Mouse (Mus musculus) intestine, embryonic 14.5 days (tissue): ENCODE measurements at regions not wholly inside any gene's neighbourhood (a gene's known extent, or its start where the extent isn't known, plus 50 kb on each side); places are given as distances from the start of the nearest gene placed in this dataset.
A peak's percentile ranks its signal among the peaks of the same experiment; 100 is the strongest.

Source experiments
- ATAC-seq: fragments of 200-750 bp; cut with Nextera tagmentation; replicated peaks from 2 replicates; pipeline ENCODE4 v1.8.0; 2017; ENCODE audit warnings: low read depth, moderate number of reproducible peaks, moderate TSS enrichment, moderate library complexity; ENCODE audit not compliant: low FRiP score, low TSS enrichment
- DNase-seq: peaks from one replicate; pipeline ENCODE4 v3.0.0-alpha.2; 2018; ENCODE audit warnings: low spot score
- H3K27ac ChIP-seq: fragments of 300-500 bp; sonication (generic); 2 replicates; pipeline ENCODE4 v1.5.1; 2014; ENCODE audit warnings: low read depth, mild to moderate bottlenecking, control low read depth
- H3K27me3 ChIP-seq: fragments of 300-500 bp; sonication (generic); replicated peaks from 2 replicates; pipeline ENCODE4 v1.6.1; 2014; ENCODE audit warnings: low read length, control low read depth; ENCODE audit not compliant: control insufficient read depth, insufficient read depth
- H3K36me3 ChIP-seq: fragments of 300-500 bp; sonication (generic); 2 replicates; pipeline ENCODE4 v1.6.1; 2014; ENCODE audit warnings: low read length, control low read depth; ENCODE audit not compliant: control insufficient read depth, insufficient read depth
- H3K4me1 ChIP-seq: fragments of 300-500 bp; sonication (generic); replicated peaks from 2 replicates; pipeline ENCODE4 v1.6.1; 2014; ENCODE audit warnings: low read length, control low read depth, mixed read lengths; ENCODE audit not compliant: control insufficient read depth, insufficient read depth
- H3K4me2 ChIP-seq: fragments of 300-500 bp; sonication (generic); 2 replicates; pipeline ENCODE4 v1.6.1; 2014; ENCODE audit warnings: low read length
- H3K4me3 ChIP-seq: fragments of 300-500 bp; sonication (generic); 2 replicates; pipeline ENCODE4 v1.5.1; 2014; ENCODE audit warnings: low read depth, low read length, control low read depth, mixed read lengths
- H3K9ac ChIP-seq: fragments of 300-500 bp; sonication (generic); 2 replicates; pipeline ENCODE4 v1.6.1; 2014; ENCODE audit warnings: mild to moderate bottlenecking, low read length
- H3K9me3 ChIP-seq: fragments of 300-500 bp; sonication (generic); 2 replicates; pipeline ENCODE4 v1.6.1; 2016; ENCODE audit warnings: low read length, control low read depth; ENCODE audit not compliant: control insufficient read depth
- WGBS: fragments of 180-500 bp; shearing (Covaris S2); extraction: QIAGEN DNeasy Blood & Tissue Kit; methylation state at CpG from one replicate; pipeline ENCODE4 v1.1.7; 2014; 5-methylcytosine and 5-hydroxymethylcytosine counted together

GRCm38 (mm10) chr3:149581141-149581540, 590.8 kb upstream of the Adgrl2 start:
- Histone ChIP-seq H3K4me3 (no peak overlapping the region), H3K36me3 (no peaks in the 10 kb centered on the region), H3K27me3 (no peaks in the 10 kb centered on the region), H3K9me3 (no peaks in the 10 kb centered on the region), H3K4me2 (no peak overlapping the region), H3K4me1 (no peaks in the 10 kb centered on the region), H3K27ac (no peak overlapping the region), H3K9ac (no peak overlapping the region)
- DNase-seq (no peak), ATAC-seq (no peak)
- WGBS, result 67% methylated on average over 3 of the region's 3 CpGs

GRCm38 (mm10) chr3:149575678-149576077, 585.3 kb upstream of the Adgrl2 start:
- H3K4me2 ChIP-seq, result no peak overlapping the region
- DNase-seq, result no peak
- no peaks in the 10 kb centered on the region for H3K9me3 ChIP-seq
- H3K4me3 ChIP-seq, result no peak overlapping the region
- H3K27me3 ChIP-seq, result no peaks in the 10 kb centered on the region
- no peak for ATAC-seq
- no peaks in the 10 kb centered on the region for H3K36me3 ChIP-seq
- H3K9ac ChIP-seq, result no peak overlapping the region
- no peaks in the 10 kb centered on the region for H3K4me1 ChIP-seq
- WGBS, result 53% methylated on average over 3 of the region's 3 CpGs
- H3K27ac ChIP-seq, result no peak overlapping the region

- H3K9ac ChIP-seq, result no peak overlapping the region
- 48% methylated on average over 6 of the region's 6 CpGs for WGBS
- no peaks in the 10 kb centered on the region for H3K36me3 ChIP-seq
- no peaks in the 10 kb centered on the region for H3K27me3 ChIP-seq
- ATAC-seq (no peak), DNase-seq (no peak)
- no peak overlapping the region for H3K4me3 ChIP-seq
- H3K4me2 ChIP-seq, result no peak overlapping the region
- H3K9me3 ChIP-seq, result no peaks in the 10 kb centered on the region
- 0 out of 2 replicates have a peak, but pooled peaks cover 3% of the 10 kb centered on the region for H3K4me1 ChIP-seq
- no peak overlapping the region for H3K27ac ChIP-seq
Observed at GRCm38 (mm10) chr3:149566853-149567252, 576.5 kb upstream of the Adgrl2 start.

- whole genome bisulfite sequencing, result 84% methylated on average over 9 of the region's 9 CpGs
- H3K4me1 ChIP-seq, result no peaks in the 10 kb centered on the region; the same call in 1 of the 2 replicates
- H3K9ac ChIP-seq, result no peak overlapping the region
Observed at GRCm38 (mm10) chr3:149550231-149550951, 560.0 kb upstream of the Adgrl2 start.

GRCm38 (mm10) chr3:149547045-149547444, 556.7 kb upstream of the Adgrl2 start:
- no peak for DNase-seq
- Histone ChIP-seq H3K9me3 (no peaks in the 10 kb centered on the region), H3K27me3 (no peaks in the 10 kb centered on the region), H3K4me3 (no peak overlapping the region), H3K27ac (no peak overlapping the region), H3K9ac (no peak overlapping the region), H3K4me1 (no peaks in the 10 kb centered on the region; the same call in 1 of the 2 replicates), H3K4me2 (no peak overlapping the region), H3K36me3 (no peaks in the 10 kb centered on the region)
- ATAC-seq, result no peak
- 79% methylated on average over 6 of the region's 6 CpGs for WGBS

More at GRCm38 (mm10) chr3:149550231-149550951, 560.0 kb upstream of the Adgrl2 start:
- no peak overlapping the region for H3K4me3 ChIP-seq
- ATAC-seq (no peak), DNase-seq (no peak)
- no peaks in the 10 kb centered on the region for H3K9me3 ChIP-seq
- no peaks in the 10 kb centered on the region for H3K27me3 ChIP-seq
- no peak overlapping the region for H3K4me2 ChIP-seq
- no peaks in the 10 kb centered on the region for H3K36me3 ChIP-seq
- H3K27ac ChIP-seq, result no peak overlapping the region

GRCm38 (mm10) chr3:149546256-149546655, 555.9 kb upstream of the Adgrl2 start:
- no peaks in the 10 kb centered on the region for H3K27me3 ChIP-seq
- no peak for DNase-seq
- 36% methylated on average over 10 of the region's 10 CpGs for WGBS
- ATAC-seq, result no peak
- H3K9ac ChIP-seq, result no peak overlapping the region
- H3K36me3 ChIP-seq, result no peaks in the 10 kb centered on the region
- H3K4me1 ChIP-seq, result no peaks in the 10 kb centered on the region; the same call in 1 of the 2 replicates
- H3K9me3 ChIP-seq, result no peaks in the 10 kb centered on the region
- H3K27ac ChIP-seq, result no peak overlapping the region
- H3K4me2 ChIP-seq, result no peak overlapping the region
- H3K4me3 ChIP-seq, result no peak overlapping the region

DNA sequence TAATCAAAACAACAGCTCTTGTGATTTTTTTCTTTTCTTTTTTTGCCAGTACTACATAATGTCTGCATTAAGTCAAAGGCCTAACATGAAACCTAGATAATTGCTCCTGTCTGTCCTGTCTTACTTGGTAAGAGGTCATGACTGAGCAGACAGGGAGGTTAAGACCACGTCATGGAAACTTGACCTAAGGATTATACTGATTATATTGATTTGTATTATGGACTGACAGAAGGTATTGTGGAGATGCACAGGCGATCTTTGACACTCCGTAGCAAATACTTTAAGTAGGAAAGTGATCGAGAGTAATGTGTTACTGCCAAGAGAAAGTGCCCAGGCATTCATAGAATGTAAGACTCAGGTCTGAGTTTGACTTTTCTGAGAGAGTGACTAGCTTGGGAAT, 543.8 kb upstream of the Adgrl2 start:
- Histone ChIP-seq H3K36me3 (no peaks in the 10 kb centered on the region), H3K9me3 (no peaks in the 10 kb centered on the region), H3K27ac (no peak overlapping the region), H3K4me3 (no peak overlapping the region), H3K27me3 (no peaks in the 10 kb centered on the region), H3K4me2 (no peak overlapping the region), H3K9ac (no peak overlapping the region), H3K4me1 (no peaks in the 10 kb centered on the region)
- WGBS, result 52% methylated on average over 4 of the region's 4 CpGs
- DNase-seq, result peak; percentile 37
- ATAC-seq, result no peak

DNA sequence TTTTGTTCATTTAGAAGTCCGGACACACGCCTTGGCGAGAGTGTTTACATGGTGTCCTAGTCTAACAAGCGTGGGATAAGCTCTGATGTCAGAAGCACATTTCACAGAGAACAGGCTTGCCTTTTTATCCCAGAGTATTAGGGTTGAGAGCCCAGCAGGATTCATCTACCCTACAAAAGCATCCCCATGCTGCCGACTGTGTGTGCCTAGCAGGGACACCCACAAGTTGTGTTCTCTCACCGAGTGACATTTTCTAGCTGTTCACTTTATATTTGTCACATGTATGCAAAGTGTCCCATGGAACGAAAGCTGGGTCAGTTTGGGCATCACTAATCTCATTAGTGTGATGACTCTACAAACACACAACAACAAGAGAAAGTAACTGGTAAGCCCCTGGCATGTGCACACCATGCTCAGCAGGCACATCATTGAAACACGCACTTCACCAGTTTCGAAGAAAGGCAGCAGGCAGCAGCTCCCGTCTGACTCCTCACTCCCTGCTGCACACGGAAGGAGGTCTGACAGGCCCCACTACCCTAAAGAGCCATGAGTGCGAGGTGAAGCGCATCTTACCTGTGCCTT, 539.8 kb upstream of the Adgrl2 start:
- no peak overlapping the region for H3K4me3 ChIP-seq

DNA sequence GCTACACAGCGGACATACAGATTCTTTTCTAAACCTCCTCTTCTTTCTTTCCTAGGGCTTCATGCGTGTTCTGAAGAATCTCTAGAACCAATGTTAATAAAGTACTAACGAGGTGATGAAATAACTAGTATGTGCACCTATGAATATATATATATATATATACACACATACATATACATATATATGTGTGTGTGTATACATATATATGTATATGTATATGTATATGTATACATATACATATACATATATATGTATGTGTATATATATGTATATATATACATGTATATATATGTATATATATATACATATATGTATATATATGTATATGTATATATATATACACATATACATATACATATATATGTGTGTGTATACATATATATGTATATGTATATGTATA, 536.2 kb upstream of the Adgrl2 start:
- H3K27me3 ChIP-seq, result no peaks in the 10 kb centered on the region
- no peak overlapping the region for H3K9ac ChIP-seq
- H3K4me1 ChIP-seq, result no peaks in the 10 kb centered on the region
- ATAC-seq, result no peak
- no peak overlapping the region for H3K27ac ChIP-seq
- H3K36me3 ChIP-seq, result no peaks in the 10 kb centered on the region
- no peaks in the 10 kb centered on the region for H3K9me3 ChIP-seq
- no peak overlapping the region for H3K4me2 ChIP-seq
- 95% methylated on average over 3 of the region's 3 CpGs for WGBS
- H3K4me3 ChIP-seq, result no peak overlapping the region
- no peak for DNase-seq

More for the DNA sequence above, 539.8 kb upstream of the Adgrl2 start:
- H3K27ac ChIP-seq, result no peak overlapping the region
- peak; percentile 16 for DNase-seq
- H3K4me1 ChIP-seq, result no peaks in the 10 kb centered on the region
- no peaks in the 10 kb centered on the region for H3K9me3 ChIP-seq
- H3K27me3 ChIP-seq, result no peaks in the 10 kb centered on the region
- H3K4me2 ChIP-seq, result no peak overlapping the region
- no peak for ATAC-seq
- no peak overlapping the region for H3K9ac ChIP-seq
- H3K36me3 ChIP-seq, result no peaks in the 10 kb centered on the region
- 90% methylated on average over 13 of the region's 13 CpGs for WGBS
